Mouse (Mus musculus) intestine, postnatal 0 days (tissue): Measurements from ENCODE around the gene Mios. TPM values are rescaled to one million over a fixed set of nuclear protein-coding genes. Genes with fewer than 3 reads are reported as not detected.

ENCODE experiments used
- ATAC-seq: fragments of 200-750 bp; cut with Nextera tagmentation; 2 replicates; pipeline ENCODE4 v1.8.0; 2017; ENCODE audit warnings: mild to moderate bottlenecking, moderate TSS enrichment, moderate library complexity
- H3K27ac ChIP-seq: fragments of 300-500 bp; sonication (generic); 2 replicates; pipeline ENCODE4 v1.5.1; 2014; ENCODE audit warnings: mild to moderate bottlenecking, low read depth, low read length, moderate library complexity
- H3K27me3 ChIP-seq: fragments of 300-500 bp; sonication (generic); replicated peaks from 2 replicates; pipeline ENCODE4 v1.6.1; 2014; ENCODE audit warnings: low read length, mixed read lengths; ENCODE audit not compliant: control insufficient read depth, insufficient read depth
- H3K36me3 ChIP-seq: fragments of 300-500 bp; sonication (generic); 2 replicates; pipeline ENCODE4 v1.6.1; 2014; ENCODE audit warnings: mild to moderate bottlenecking, moderate library complexity; ENCODE audit not compliant: control insufficient read depth, insufficient read depth
- H3K4me1 ChIP-seq: fragments of 300-500 bp; sonication (generic); replicated peaks from 2 replicates; pipeline ENCODE4 v1.6.1; 2014; ENCODE audit warnings: antibody characterized with exemption, low read length, mixed read lengths; ENCODE audit not compliant: control insufficient read depth, insufficient read depth
- H3K4me2 ChIP-seq: fragments of 300-500 bp; sonication (generic); replicated peaks from 2 replicates; pipeline ENCODE4 v1.6.1; 2014; ENCODE audit warnings: low read depth, mild to moderate bottlenecking, moderate library complexity
- H3K4me3 ChIP-seq: fragments of 300-500 bp; sonication (generic); 2 replicates; pipeline ENCODE4 v1.5.1; 2014; ENCODE audit warnings: low read depth, low read length
- H3K9ac ChIP-seq: fragments of 300-500 bp; sonication (generic); 2 replicates; pipeline ENCODE4 v1.6.1; 2014; ENCODE audit warnings: mild to moderate bottlenecking, low read depth, low read length
- H3K9me3 ChIP-seq: fragments of 300-500 bp; sonication (generic); 2 replicates; pipeline ENCODE4 v1.6.1; 2016; ENCODE audit warnings: mixed run types; ENCODE audit not compliant: control insufficient read depth
- CTCF ChIP-seq: sonication (generic); IDR thresholded peaks from 2 replicates; pipeline ENCODE4 v1.5.1; 2016; ENCODE audit warnings: low read depth, mild to moderate bottlenecking, control low read depth, antibody characterized with exemption, moderate library complexity
- WGBS: fragments of 180-500 bp; shearing (Covaris S2); extraction: QIAGEN DNeasy Blood & Tissue Kit; methylation state at CpG from one replicate; pipeline ENCODE4 v1.1.7; 2014; 5-methylcytosine and 5-hydroxymethylcytosine counted together
- polyA plus RNA-seq: library from polyadenylated mRNA; unstranded; fragments of >200 nt; fragmentation: Nextera tagmentation; extraction: Ambion mirVana; gene quantifications from 2 replicates; pipeline ENCODE4 v1.2.1, GENCODE M21; 2015

Mios gene
- polyA plus RNA-seq, 1 experiment from 2014 or later = 8.1 TPM

DNA sequence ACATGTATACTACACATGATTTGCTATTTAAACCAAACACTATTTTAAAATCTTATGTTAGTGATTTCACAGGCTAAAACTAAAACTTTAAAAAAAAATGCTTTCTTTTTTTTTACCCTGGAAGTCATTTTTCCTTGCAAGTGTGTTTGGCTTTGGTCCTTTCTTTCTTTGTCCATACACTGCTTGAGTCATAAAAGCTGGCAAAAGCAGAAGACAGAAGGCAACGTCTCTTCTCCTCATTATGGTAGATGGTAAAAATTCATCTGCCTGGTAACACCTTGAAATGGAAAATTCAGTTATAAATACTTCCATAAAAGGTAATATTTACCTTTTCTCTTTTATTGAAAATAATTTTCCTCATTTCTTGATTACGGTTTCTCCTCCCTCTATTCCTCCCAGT is 32.9 kb upstream of the Mios start:
- H3K4me2 ChIP-seq = no peak overlapping the region
- no peak for ATAC-seq
- H3K27me3 ChIP-seq = no peaks in the 10 kb centered on the region
- no peaks in the 10 kb centered on the region for H3K36me3 ChIP-seq
- H3K4me1 ChIP-seq = no peaks in the 10 kb centered on the region
- H3K4me3 ChIP-seq = no peak overlapping the region
- WGBS = 80% methylated on average over 2 of the region's 2 CpGs
- no peaks in the 10 kb centered on the region for H3K9me3 ChIP-seq
- no peak overlapping the region for H3K27ac ChIP-seq
- no peak overlapping the region for H3K9ac ChIP-seq
- no peak for TF ChIP-seq CTCF

- no peak overlapping the region for H3K4me3 ChIP-seq
- ATAC-seq = no peak
- no peaks in the 10 kb centered on the region for H3K4me1 ChIP-seq
- H3K9me3 ChIP-seq = no peaks in the 10 kb centered on the region
- no peak overlapping the region for H3K9ac ChIP-seq
- H3K27ac ChIP-seq = no peak overlapping the region
- no peak overlapping the region for H3K4me2 ChIP-seq
- no peak for TF ChIP-seq CTCF
- 40% methylated on average over 10 of the region's 10 CpGs for WGBS
- no peaks in the 10 kb centered on the region for H3K36me3 ChIP-seq
- no peaks in the 10 kb centered on the region for H3K27me3 ChIP-seq
Measured at GRCm38 (mm10) chr6:8178397-8178941, 30.6 kb upstream of the Mios start.

- Histone ChIP-seq H3K36me3 (no peaks in the 10 kb centered on the region), H3K4me2 (no peak overlapping the region), H3K4me3 (no peak overlapping the region), H3K9ac (no peak overlapping the region), H3K9me3 (no peaks in the 10 kb centered on the region), H3K27me3 (no peaks in the 10 kb centered on the region), H3K4me1 (no peaks in the 10 kb centered on the region), H3K27ac (no peak overlapping the region)
- 92% methylated on average over 3 of the region's 3 CpGs for WGBS
- TF ChIP-seq CTCF = peak; percentile 61
- no peak for ATAC-seq
Measured at GRCm38 (mm10) chr6:8188599-8189233, 20.3 kb upstream of the Mios start.

GRCm38 (mm10) chr6:8189917-8190316 is 19.1 kb upstream of the Mios start:
- Histone ChIP-seq H3K4me1 (no peaks in the 10 kb centered on the region), H3K27ac (no peak overlapping the region), H3K4me3 (no peak overlapping the region), H3K9ac (no peak overlapping the region), H3K4me2 (no peak overlapping the region), H3K36me3 (no peaks in the 10 kb centered on the region), H3K27me3 (no peaks in the 10 kb centered on the region), H3K9me3 (no peaks in the 10 kb centered on the region)
- 71% methylated on average over 3 of the region's 3 CpGs for WGBS
- no peak for ATAC-seq
- TF ChIP-seq CTCF = no peak

DNA sequence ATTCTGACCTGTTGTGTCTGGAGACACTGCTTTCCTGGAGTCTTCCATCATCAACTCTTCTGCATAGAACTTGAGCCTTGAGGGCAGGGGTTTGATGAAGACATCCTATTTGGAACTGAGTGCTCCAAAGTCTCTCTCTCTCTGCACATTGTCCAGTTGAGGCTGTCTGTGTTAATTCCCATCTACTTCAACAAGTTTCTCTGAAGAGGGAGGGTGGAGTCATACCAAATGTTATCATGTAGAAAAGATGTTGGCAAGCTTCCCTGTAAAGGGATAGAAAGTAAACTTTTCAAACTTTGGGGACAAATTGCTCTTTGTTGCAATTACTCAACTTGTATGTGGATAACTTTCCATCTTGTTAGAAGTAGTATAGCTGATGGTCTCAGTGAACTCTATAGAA is 16.5 kb upstream of the Mios start, which contains the start of gene Col28a1:
Gene Col28a1 (minus strand): TSS at position 101 of the 400 bp plus-strand sequence.
- TF ChIP-seq CTCF = no peak
- H3K9me3 ChIP-seq = no peaks in the 10 kb centered on the region
- no peak for ATAC-seq
- H3K9ac ChIP-seq = no peak within 1 kb of the TSS
- no peaks in the 10 kb centered on the region for H3K27me3 ChIP-seq
- H3K27ac ChIP-seq = no peak within 1 kb of the TSS
- no peak within 1 kb of the TSS for H3K4me3 ChIP-seq
- H3K4me1 ChIP-seq = no peaks in the 10 kb centered on the region
- no peak within 1 kb of the TSS for H3K4me2 ChIP-seq
- no peaks in the 10 kb centered on the region for H3K36me3 ChIP-seq

GRCm38 (mm10) chr6:8209866-8210186 is 804 bp downstream of the Mios start:
- peak overlapping the region; percentile 73 for H3K4me3 ChIP-seq
- no peaks in the 10 kb centered on the region for H3K27me3 ChIP-seq
- peak overlapping the region; percentile 71 for H3K4me2 ChIP-seq
- peak overlapping the region; percentile 90; the same call in 1 of the 2 replicates for H3K27ac ChIP-seq
- H3K36me3 ChIP-seq = peaks cover 3% of the 10 kb centered on the region; the same call in 1 of the 2 replicates
- no peak for ATAC-seq
- 0 out of 2 replicates have a peak, but pooled peaks cover 4% of the 10 kb centered on the region for H3K4me1 ChIP-seq
- WGBS = 10% methylated on average over 10 of the region's 10 CpGs
- H3K9me3 ChIP-seq = no peaks in the 10 kb centered on the region
- no peak for TF ChIP-seq CTCF
- peak overlapping the region; percentile 75 for H3K9ac ChIP-seq
